Mouse (Mus musculus): ENCODE data around the gene Trpm3. TPM values are rescaled to one million over a fixed set of nuclear protein-coding genes. Genes with fewer than 3 reads are reported as not detected.

The Trpm3 gene
- polyA plus RNA-seq, 1 experiment from 2014 or later, result 1.9 TPM

DNA sequence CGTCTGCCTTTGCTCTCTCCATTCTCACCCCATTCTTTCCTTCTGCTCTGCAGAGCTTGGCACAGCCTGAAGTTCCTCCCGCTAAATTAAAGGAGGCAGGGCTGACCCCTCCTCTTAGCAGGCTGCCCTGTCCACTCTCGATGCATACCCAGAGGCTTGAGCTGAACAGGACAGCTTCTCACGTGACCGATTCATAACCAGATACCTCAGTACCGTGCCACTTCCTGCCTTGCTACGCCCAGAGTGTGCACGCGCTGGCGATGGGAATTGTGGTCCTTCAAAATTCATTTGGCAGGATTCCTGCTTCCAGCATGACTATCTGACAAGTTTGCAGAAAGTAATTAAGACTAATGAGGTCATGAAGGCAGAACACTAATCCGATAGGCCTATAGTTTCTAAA is 433.6 kb downstream of the Trpm3 start:
- no peak overlapping the region for H3K27ac ChIP-seq (ENCODE audit: low read depth)
- 54% methylated on average over 11 of the region's 11 CpGs for WGBS
- 0 out of 2 replicates have a peak, but pooled peaks cover 5% of the 10 kb centered on the region for H3K4me1 ChIP-seq (ENCODE audit: insufficient read depth)
- peak; percentile 47; the same call in 1 of the 2 replicates for ATAC-seq (ENCODE audit: insufficient read depth)
- no peak overlapping the region for H3K9ac ChIP-seq
- no peak overlapping the region for H3K4me3 ChIP-seq (ENCODE audit: low read depth, low read length)
- no peaks in the 10 kb centered on the region for H3K36me3 ChIP-seq (ENCODE audit: insufficient read depth)
- TF ChIP-seq CTCF (IDR thresholded peaks at IDR 0.05; ENCODE audit: low read depth), result no peak
- H3K9me3 ChIP-seq (ENCODE audit: low read depth, low read length), result no peaks in the 10 kb centered on the region
- DNase-seq, result peak; percentile 21
- no peaks in the 10 kb centered on the region for H3K27me3 ChIP-seq (ENCODE audit: insufficient read depth, low read length)
- no peak overlapping the region for H3K4me2 ChIP-seq

GRCm38 (mm10) chr19:22572849-22573248 is 434.0 kb downstream of the Trpm3 start:
- Histone ChIP-seq H3K4me2 (no peak overlapping the region), H3K4me3 (ENCODE audit: low read depth, low read length) (no peak overlapping the region), H3K9ac (no peak overlapping the region), H3K4me1 (ENCODE audit: insufficient read depth) (0 out of 2 replicates have a peak, but pooled peaks cover 5% of the 10 kb centered on the region), H3K27me3 (ENCODE audit: insufficient read depth, low read length) (no peaks in the 10 kb centered on the region), H3K9me3 (ENCODE audit: low read depth, low read length) (no peaks in the 10 kb centered on the region), H3K27ac (ENCODE audit: low read depth) (no peak overlapping the region), H3K36me3 (ENCODE audit: insufficient read depth) (no peaks in the 10 kb centered on the region)
- DNase-seq (no peak), ATAC-seq (ENCODE audit: insufficient read depth) (no peak)
- 86% methylated on average over 2 of the region's 2 CpGs for WGBS
- TF ChIP-seq CTCF (IDR thresholded peaks at IDR 0.05; ENCODE audit: low read depth), result no peak

DNA sequence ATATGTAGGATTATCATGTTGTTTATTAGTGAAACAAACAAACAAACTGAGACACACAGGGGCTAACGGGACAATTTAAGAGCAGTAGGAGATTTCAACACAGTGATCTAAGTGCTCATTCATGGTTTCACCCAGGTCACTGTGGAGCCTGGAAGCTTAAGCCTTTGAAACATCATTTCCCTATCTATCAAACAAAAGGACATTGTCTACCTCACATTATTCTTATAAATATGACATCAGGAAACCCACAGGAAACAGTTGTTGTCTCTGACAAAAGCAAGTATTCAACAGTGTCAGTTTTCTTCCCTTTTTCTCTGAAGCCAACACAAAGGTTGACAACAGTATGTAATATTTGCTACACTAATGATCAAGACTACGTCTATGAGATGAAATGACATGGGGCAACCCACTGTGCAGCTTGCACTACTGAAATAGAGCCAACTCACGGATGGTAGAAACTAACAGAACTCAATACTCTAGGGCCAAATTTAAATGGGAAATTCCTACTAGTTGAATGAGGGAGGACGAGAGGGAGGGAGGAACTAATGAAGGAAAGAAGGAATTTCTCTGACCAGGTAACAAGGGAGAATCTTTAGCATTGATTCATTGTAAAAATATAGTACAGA is 443.4 kb downstream of the Trpm3 start:
- Histone ChIP-seq H3K9ac (no peak overlapping the region), H3K4me1 (ENCODE audit: insufficient read depth) (no peaks in the 10 kb centered on the region), H3K36me3 (ENCODE audit: insufficient read depth) (no peaks in the 10 kb centered on the region), H3K9me3 (ENCODE audit: low read depth, low read length) (no peaks in the 10 kb centered on the region), H3K4me3 (ENCODE audit: low read depth, low read length) (no peak overlapping the region), H3K4me2 (no peak overlapping the region), H3K27ac (ENCODE audit: low read depth) (no peak overlapping the region), H3K27me3 (ENCODE audit: insufficient read depth, low read length) (no peaks in the 10 kb centered on the region)
- DNase-seq, result no peak
- TF ChIP-seq CTCF (IDR thresholded peaks at IDR 0.05; ENCODE audit: low read depth), result no peak
- no peak for ATAC-seq (ENCODE audit: insufficient read depth)
- WGBS, result 78% methylated on average over 4 of the region's 4 CpGs

GRCm38 (mm10) chr19:22594492-22594891 is 455.6 kb downstream of the Trpm3 start:
- WGBS, result 73% methylated on average over 3 of the region's 3 CpGs
- no peaks in the 10 kb centered on the region for H3K9me3 ChIP-seq (ENCODE audit: low read depth, low read length)
- DNase-seq (no peak), ATAC-seq (ENCODE audit: insufficient read depth) (no peak)
- H3K4me1 ChIP-seq (ENCODE audit: insufficient read depth), result 0 out of 2 replicates have a peak, but pooled peaks cover 4% of the 10 kb centered on the region
- H3K4me2 ChIP-seq, result no peak overlapping the region
- TF ChIP-seq CTCF (IDR thresholded peaks at IDR 0.05; ENCODE audit: low read depth), result no peak
- H3K27ac ChIP-seq (ENCODE audit: low read depth), result no peak overlapping the region
- H3K27me3 ChIP-seq (ENCODE audit: insufficient read depth, low read length), result no peaks in the 10 kb centered on the region
- H3K4me3 ChIP-seq (ENCODE audit: low read depth, low read length), result no peak overlapping the region
- no peak overlapping the region for H3K9ac ChIP-seq
- H3K36me3 ChIP-seq (ENCODE audit: insufficient read depth), result no peaks in the 10 kb centered on the region

DNA sequence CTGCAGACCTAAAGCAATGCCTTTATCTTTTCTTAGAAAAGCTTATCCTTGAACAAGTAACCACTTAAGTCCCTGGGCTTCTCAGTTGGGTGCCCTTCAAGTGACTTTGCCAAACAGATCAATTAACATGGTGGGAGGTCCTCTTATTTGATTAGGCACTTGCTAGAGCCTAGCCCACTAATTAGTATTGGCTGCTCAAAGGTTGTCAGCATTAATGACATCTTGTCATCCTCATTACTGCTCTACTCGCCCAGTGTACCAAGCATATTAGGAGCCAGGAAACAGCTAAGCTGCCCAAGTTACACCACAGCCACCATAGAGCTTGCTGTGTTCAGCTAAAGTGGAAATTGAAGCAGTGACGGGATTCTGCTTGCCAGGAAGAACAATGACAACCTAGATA is 456.4 kb downstream of the Trpm3 start:
- no peak for TF ChIP-seq CTCF (IDR thresholded peaks at IDR 0.05; ENCODE audit: low read depth)
- Histone ChIP-seq H3K27ac (ENCODE audit: low read depth) (no peak overlapping the region), H3K4me2 (no peak overlapping the region), H3K4me3 (ENCODE audit: low read depth, low read length) (no peak overlapping the region), H3K36me3 (ENCODE audit: insufficient read depth) (no peaks in the 10 kb centered on the region), H3K4me1 (ENCODE audit: insufficient read depth) (0 out of 2 replicates have a peak, but pooled peaks cover 4% of the 10 kb centered on the region), H3K9ac (no peak overlapping the region), H3K9me3 (ENCODE audit: low read depth, low read length) (no peaks in the 10 kb centered on the region), H3K27me3 (ENCODE audit: insufficient read depth, low read length) (no peaks in the 10 kb centered on the region)
- 60% methylated on average over 2 of the region's 2 CpGs for WGBS
- no peak for ATAC-seq (ENCODE audit: insufficient read depth)
- DNase-seq, result no peak

DNA sequence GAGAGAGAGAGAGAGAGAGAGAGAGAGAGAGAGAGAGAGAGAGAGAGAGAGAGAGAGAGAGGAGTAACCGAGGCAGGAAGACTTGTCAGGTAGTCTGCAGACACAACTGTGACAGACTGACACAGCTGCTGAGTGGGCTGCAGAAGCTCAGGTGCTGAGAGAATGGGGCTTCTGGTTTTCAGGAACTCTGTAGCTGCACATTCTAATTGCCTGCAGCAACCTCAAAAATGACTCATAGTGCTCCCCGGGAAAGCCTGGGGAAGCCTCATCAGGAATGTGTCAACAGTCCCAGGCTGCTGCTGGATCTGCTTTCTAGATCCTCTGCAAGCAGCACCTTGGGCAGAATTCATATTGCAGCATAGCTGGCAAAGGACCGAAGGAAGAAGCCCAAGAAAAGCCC is 457.9 kb downstream of the Trpm3 start:
- Histone ChIP-seq H3K4me2 (no peak overlapping the region), H3K4me1 (ENCODE audit: insufficient read depth) (no peaks in the 10 kb centered on the region), H3K9me3 (ENCODE audit: low read depth, low read length) (no peaks in the 10 kb centered on the region), H3K9ac (no peak overlapping the region), H3K4me3 (ENCODE audit: low read depth, low read length) (no peak overlapping the region), H3K36me3 (ENCODE audit: insufficient read depth) (no peaks in the 10 kb centered on the region), H3K27ac (ENCODE audit: low read depth) (no peak overlapping the region), H3K27me3 (ENCODE audit: insufficient read depth, low read length) (no peaks in the 10 kb centered on the region)
- DNase-seq, result peak; percentile 12
- ATAC-seq (ENCODE audit: insufficient read depth), result no peak
- 35% methylated on average over 3 of the region's 3 CpGs for WGBS
- no peak for TF ChIP-seq CTCF (IDR thresholded peaks at IDR 0.05; ENCODE audit: low read depth)

DNA sequence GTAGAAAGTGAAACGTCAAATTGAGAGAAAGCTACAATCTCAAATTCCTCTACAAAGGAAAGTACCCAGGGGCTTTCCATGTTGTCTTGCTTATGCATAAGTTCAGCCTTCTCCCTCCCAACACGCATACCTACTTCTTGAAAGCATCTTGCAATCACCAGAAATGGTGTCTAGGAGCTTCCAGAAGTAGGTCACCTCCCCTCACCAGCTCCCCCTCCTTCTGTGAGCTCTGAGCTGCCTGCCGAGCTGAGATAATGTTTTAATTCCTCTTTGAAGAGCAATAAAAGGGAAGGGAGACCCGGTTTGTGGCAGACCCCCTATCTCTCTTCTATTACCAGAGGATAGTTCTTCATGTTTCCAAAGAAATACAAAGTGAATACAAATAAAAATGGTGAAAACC is 465.5 kb downstream of the Trpm3 start:
- TF ChIP-seq CTCF (IDR thresholded peaks at IDR 0.05; ENCODE audit: low read depth), result no peak
- ATAC-seq (ENCODE audit: insufficient read depth), result no peak
- whole genome bisulfite sequencing, result 25% methylated on average over 4 of the region's 4 CpGs
- DNase-seq, result no peak
- no peak overlapping the region for H3K4me3 ChIP-seq (ENCODE audit: low read depth, low read length)
- no peaks in the 10 kb centered on the region for H3K4me1 ChIP-seq (ENCODE audit: insufficient read depth)
- H3K27me3 ChIP-seq (ENCODE audit: insufficient read depth, low read length), result no peaks in the 10 kb centered on the region
- no peak overlapping the region for H3K4me2 ChIP-seq
- H3K9me3 ChIP-seq (ENCODE audit: low read depth, low read length), result no peaks in the 10 kb centered on the region
- no peak overlapping the region for H3K9ac ChIP-seq
- no peak overlapping the region for H3K27ac ChIP-seq (ENCODE audit: low read depth)
- H3K36me3 ChIP-seq (ENCODE audit: insufficient read depth), result no peaks in the 10 kb centered on the region

Data from lung, embryonic 14.5 days (tissue).